Mouse (Mus musculus) embryonic facial prominence, embryonic 15.5 days (tissue): ENCODE data around the gene Pld6. TPM values are rescaled to one million over a fixed set of nuclear protein-coding genes. Genes with fewer than 3 reads are reported as not detected.
A peak's percentile ranks its signal among the peaks of the same experiment; 100 is the strongest.

Experiments used
- ATAC-seq: fragments of 200-750 bp; cut with Nextera tagmentation; 2 replicates; pipeline ENCODE4 v1.8.0; 2017; ENCODE audit warnings: low read depth, moderate TSS enrichment; ENCODE audit not compliant: insufficient number of reproducible peaks, low FRiP score, low TSS enrichment
- H3K27ac ChIP-seq: fragments of 300-500 bp; sonication (generic); replicated peaks from 2 replicates; pipeline ENCODE4 v1.5.1; 2015; ENCODE audit warnings: mild to moderate bottlenecking, inconsistent platforms
- H3K27me3 ChIP-seq: fragments of 300-500 bp; sonication (generic); 2 replicates; pipeline ENCODE4 v1.6.1; 2015; ENCODE audit warnings: inconsistent platforms
- H3K36me3 ChIP-seq: fragments of 300-500 bp; sonication (generic); 2 replicates; pipeline ENCODE4 v1.6.1; 2015; ENCODE audit warnings: mild to moderate bottlenecking, inconsistent platforms
- H3K4me1 ChIP-seq: fragments of 300-500 bp; sonication (generic); 2 replicates; pipeline ENCODE4 v1.6.1; 2015; ENCODE audit warnings: inconsistent platforms
- H3K4me2 ChIP-seq: fragments of 300-500 bp; sonication (generic); replicated peaks from 2 replicates; pipeline ENCODE4 v1.6.1; 2015; ENCODE audit warnings: mild to moderate bottlenecking, inconsistent platforms
- H3K4me3 ChIP-seq: fragments of 300-500 bp; sonication (generic); replicated peaks from 2 replicates; pipeline ENCODE4 v1.5.1; 2015; ENCODE audit warnings: mild to moderate bottlenecking, inconsistent platforms
- H3K9ac ChIP-seq: fragments of 300-500 bp; sonication (generic); 2 replicates; pipeline ENCODE4 v1.6.1; 2015; ENCODE audit warnings: inconsistent platforms
- H3K9me3 ChIP-seq: fragments of 300-500 bp; sonication (generic); replicated peaks from 2 replicates; pipeline ENCODE4 v1.6.1; 2016; ENCODE audit warnings: inconsistent platforms
- WGBS: fragments of 180-500 bp; shearing (Covaris S2); methylation state at CpG from one replicate; pipeline ENCODE4 v1.1.7; 2015; 5-methylcytosine and 5-hydroxymethylcytosine counted together
- polyA plus RNA-seq: library from polyadenylated mRNA; unstranded; fragments of >200 nt; fragmentation: Nextera tagmentation; extraction: Ambion mirVana; gene quantifications from 2 replicates; pipeline ENCODE4 v1.2.1, GENCODE M21; 2015

The Pld6 gene
- polyA plus RNA-seq, 1 experiment from 2014 or later: 3.8 TPM

- H3K27ac ChIP-seq: no peak overlapping the region
- H3K9ac ChIP-seq: no peak overlapping the region
- WGBS: 90% methylated on average over 7 of the region's 7 CpGs
- no peaks in the 10 kb centered on the region for H3K27me3 ChIP-seq
- no peak overlapping the region for H3K4me3 ChIP-seq
- H3K4me2 ChIP-seq: no peak overlapping the region
- H3K4me1 ChIP-seq: no peaks in the 10 kb centered on the region
- ATAC-seq: no peak
- H3K36me3 ChIP-seq: peaks cover 95% of the 10 kb centered on the region
- H3K9me3 ChIP-seq: no peaks in the 10 kb centered on the region
These were observed 16.7 kb downstream of the Pld6 start for GRCm38 (mm10) chr11:59770753-59771152.

GRCm38 (mm10) chr11:59769738-59770137, 17.7 kb downstream of the Pld6 start:
- peaks cover 95% of the 10 kb centered on the region for H3K36me3 ChIP-seq
- no peaks in the 10 kb centered on the region for H3K27me3 ChIP-seq
- H3K9ac ChIP-seq: no peak overlapping the region
- no peak overlapping the region for H3K4me3 ChIP-seq
- WGBS: 87% methylated on average over 6 of the region's 6 CpGs
- no peaks in the 10 kb centered on the region for H3K4me1 ChIP-seq
- H3K9me3 ChIP-seq: no peaks in the 10 kb centered on the region
- ATAC-seq: no peak
- no peak overlapping the region for H3K27ac ChIP-seq
- H3K4me2 ChIP-seq: no peak overlapping the region

DNA sequence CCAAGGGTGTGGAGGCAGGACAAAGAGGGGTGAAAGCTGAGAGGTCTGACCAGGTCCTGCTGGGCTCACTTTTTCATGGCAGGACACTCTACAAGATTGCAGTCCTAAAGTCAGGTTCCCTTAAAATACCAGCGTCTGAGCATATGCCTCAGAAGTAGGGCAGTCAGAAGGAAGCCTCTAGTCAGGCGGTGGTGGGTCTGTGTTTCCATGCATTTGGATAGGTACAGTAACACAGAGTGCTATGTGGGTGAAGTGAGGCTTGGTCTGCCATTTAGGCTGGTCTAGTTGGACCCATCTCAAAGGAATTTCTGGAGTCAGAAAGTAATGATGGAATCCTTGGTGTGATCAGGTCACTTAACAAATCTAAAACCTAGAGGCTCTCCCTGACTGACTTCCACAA, 18.1 kb downstream of the Pld6 start:
- Histone ChIP-seq H3K4me2 (no peak overlapping the region), H3K4me3 (no peak overlapping the region), H3K9ac (no peak overlapping the region), H3K27me3 (no peaks in the 10 kb centered on the region), H3K4me1 (no peaks in the 10 kb centered on the region), H3K27ac (no peak overlapping the region), H3K9me3 (no peaks in the 10 kb centered on the region), H3K36me3 (peaks cover 95% of the 10 kb centered on the region)
- ATAC-seq: no peak
- 92% methylated on average over 2 of the region's 2 CpGs for WGBS

GRCm38 (mm10) chr11:59760796-59761195, 26.6 kb downstream of the Pld6 start:
- Histone ChIP-seq H3K9ac (no peak overlapping the region), H3K27me3 (no peaks in the 10 kb centered on the region), H3K36me3 (peaks cover 93% of the 10 kb centered on the region), H3K4me2 (no peak overlapping the region), H3K4me1 (peaks cover 14% of the 10 kb centered on the region), H3K27ac (no peak overlapping the region), H3K9me3 (no peaks in the 10 kb centered on the region), H3K4me3 (no peak overlapping the region)
- 90% methylated on average over 6 of the region's 6 CpGs for WGBS
- ATAC-seq: no peak

GRCm38 (mm10) chr11:59759626-59760025, 27.8 kb downstream of the Pld6 start:
- H3K36me3 ChIP-seq: peaks cover 93% of the 10 kb centered on the region

DNA sequence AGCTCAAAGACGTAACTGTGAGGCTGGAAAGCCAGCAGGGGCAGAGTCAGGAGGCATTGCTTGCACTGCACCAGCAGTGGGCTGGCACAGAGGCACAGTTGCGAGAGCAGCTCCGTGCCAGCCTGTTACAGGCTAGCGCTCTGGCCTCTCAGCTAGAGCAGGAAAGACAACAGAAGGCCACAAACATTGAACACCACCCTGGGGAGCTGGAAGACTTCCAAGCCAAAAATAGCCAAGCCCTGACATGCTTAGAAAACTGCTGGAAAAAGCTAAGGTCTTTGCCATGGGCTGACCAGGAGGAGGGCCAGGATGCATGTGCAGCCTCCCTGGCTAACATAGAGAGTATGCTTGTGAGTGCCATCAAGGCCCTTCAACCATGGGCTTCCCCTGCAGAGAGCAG, 28.3 kb downstream of the Pld6 start:
- Histone ChIP-seq H3K27ac (peak overlapping the region; percentile 60; the same call in 1 of the 2 replicates), H3K36me3 (peaks cover 92% of the 10 kb centered on the region)
- ATAC-seq: peak; percentile 47; the same call in 1 of the 2 replicates

More at GRCm38 (mm10) chr11:59759626-59760025, 27.8 kb downstream of the Pld6 start:
- WGBS: 89% methylated on average over 2 of the region's 2 CpGs
- peaks cover 14% of the 10 kb centered on the region for H3K4me1 ChIP-seq
- no peak for ATAC-seq
- H3K4me2 ChIP-seq: no peak overlapping the region
- no peaks in the 10 kb centered on the region for H3K27me3 ChIP-seq
- H3K9ac ChIP-seq: no peak overlapping the region
- no peaks in the 10 kb centered on the region for H3K9me3 ChIP-seq
- no peak overlapping the region for H3K4me3 ChIP-seq
- peak overlapping the region; percentile 60; the same call in 1 of the 2 replicates for H3K27ac ChIP-seq

GRCm38 (mm10) chr11:59758191-59758985, 29.1 kb downstream of the Pld6 start:
- ATAC-seq: no peak
- Histone ChIP-seq H3K9me3 (no peaks in the 10 kb centered on the region), H3K4me1 (peaks cover 14% of the 10 kb centered on the region), H3K27me3 (no peaks in the 10 kb centered on the region), H3K27ac (no peak overlapping the region), H3K4me3 (no peak overlapping the region), H3K36me3 (peaks cover 92% of the 10 kb centered on the region), H3K4me2 (no peak overlapping the region), H3K9ac (no peak overlapping the region)
- 83% methylated on average over 9 of the region's 9 CpGs for WGBS

More for the DNA sequence above, 28.3 kb downstream of the Pld6 start:
- H3K9me3 ChIP-seq: no peaks in the 10 kb centered on the region
- H3K27me3 ChIP-seq: no peaks in the 10 kb centered on the region
- WGBS: 64% methylated on average over 4 of the region's 4 CpGs
- peaks cover 14% of the 10 kb centered on the region for H3K4me1 ChIP-seq
- H3K9ac ChIP-seq: no peak overlapping the region
- H3K4me2 ChIP-seq: no peak overlapping the region
- H3K4me3 ChIP-seq: no peak overlapping the region

- Histone ChIP-seq H3K9ac (no peak overlapping the region), H3K27ac (no peak overlapping the region), H3K4me1 (peaks cover 14% of the 10 kb centered on the region), H3K4me2 (no peak overlapping the region), H3K27me3 (no peaks in the 10 kb centered on the region), H3K36me3 (peaks cover 96% of the 10 kb centered on the region), H3K4me3 (no peak overlapping the region), H3K9me3 (no peaks in the 10 kb centered on the region)
- 81% methylated on average over 4 of the region's 4 CpGs for WGBS
- no peak for ATAC-seq
These were observed 31.1 kb downstream of the Pld6 start for GRCm38 (mm10) chr11:59756351-59756750.

- Histone ChIP-seq H3K36me3 (peaks cover 93% of the 10 kb centered on the region), H3K4me3 (no peak overlapping the region), H3K27me3 (no peaks in the 10 kb centered on the region), H3K27ac (no peak overlapping the region), H3K4me2 (no peak overlapping the region), H3K4me1 (peaks cover 13% of the 10 kb centered on the region), H3K9ac (no peak overlapping the region), H3K9me3 (no peaks in the 10 kb centered on the region)
- WGBS: 92% methylated on average over 6 of the region's 6 CpGs
- no peak for ATAC-seq
These were observed 32.9 kb downstream of the Pld6 start for GRCm38 (mm10) chr11:59754504-59754903.

DNA sequence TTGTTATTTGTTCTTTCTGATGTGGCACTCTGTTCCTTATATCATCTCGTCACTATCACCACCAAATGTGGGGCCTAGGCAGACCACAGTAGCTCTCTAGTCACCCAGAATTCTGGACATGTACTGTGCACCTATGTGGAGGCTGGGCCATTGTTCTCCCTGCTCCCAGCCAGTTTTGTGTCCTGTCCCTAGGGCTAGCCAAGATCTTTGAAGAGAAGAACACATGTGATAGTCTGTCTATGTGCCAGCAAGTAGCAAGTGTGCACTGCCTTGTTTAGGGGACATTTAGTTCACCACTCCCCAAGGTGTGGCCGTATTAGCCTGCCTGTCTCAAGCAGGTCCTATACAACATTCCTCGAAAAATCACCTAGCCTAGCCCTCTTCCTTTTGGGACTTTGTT, 38.4 kb downstream of the Pld6 start:
- H3K9me3 ChIP-seq: no peaks in the 10 kb centered on the region
- ATAC-seq: no peak
- H3K36me3 ChIP-seq: peaks cover 67% of the 10 kb centered on the region
- H3K27ac ChIP-seq: no peak overlapping the region
- 88% methylated on average over 3 of the region's 3 CpGs for WGBS
- no peak overlapping the region for H3K4me3 ChIP-seq
- H3K9ac ChIP-seq: no peak overlapping the region
- no peaks in the 10 kb centered on the region for H3K4me1 ChIP-seq
- H3K27me3 ChIP-seq: no peaks in the 10 kb centered on the region
- no peak overlapping the region for H3K4me2 ChIP-seq

DNA sequence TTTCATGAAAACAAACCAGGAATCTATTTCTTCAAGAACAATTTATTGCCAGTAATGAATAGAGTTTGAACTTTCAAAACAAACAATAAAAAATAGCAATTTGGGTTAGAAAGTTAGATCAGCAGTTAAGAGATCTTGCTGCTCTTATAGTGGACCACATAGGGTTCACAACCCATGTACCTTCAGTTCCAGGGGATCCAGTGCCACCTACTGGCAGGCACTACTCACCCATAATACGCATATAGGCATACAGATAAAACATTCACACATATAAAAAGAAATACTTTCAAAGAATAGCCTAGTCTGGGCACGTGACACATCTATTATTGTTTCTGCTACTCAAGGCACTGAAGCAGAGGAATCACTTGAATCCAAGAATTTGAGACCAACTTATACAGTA, 40.8 kb downstream of the Pld6 start:
- no peak overlapping the region for H3K4me2 ChIP-seq
- no peaks in the 10 kb centered on the region for H3K4me1 ChIP-seq
- H3K36me3 ChIP-seq: peaks cover 67% of the 10 kb centered on the region
- 89% methylated on average over 2 of the region's 2 CpGs for WGBS
- ATAC-seq: no peak
- no peak overlapping the region for H3K4me3 ChIP-seq
- H3K9me3 ChIP-seq: no peaks in the 10 kb centered on the region
- no peak overlapping the region for H3K9ac ChIP-seq
- no peak overlapping the region for H3K27ac ChIP-seq
- H3K27me3 ChIP-seq: no peaks in the 10 kb centered on the region

DNA sequence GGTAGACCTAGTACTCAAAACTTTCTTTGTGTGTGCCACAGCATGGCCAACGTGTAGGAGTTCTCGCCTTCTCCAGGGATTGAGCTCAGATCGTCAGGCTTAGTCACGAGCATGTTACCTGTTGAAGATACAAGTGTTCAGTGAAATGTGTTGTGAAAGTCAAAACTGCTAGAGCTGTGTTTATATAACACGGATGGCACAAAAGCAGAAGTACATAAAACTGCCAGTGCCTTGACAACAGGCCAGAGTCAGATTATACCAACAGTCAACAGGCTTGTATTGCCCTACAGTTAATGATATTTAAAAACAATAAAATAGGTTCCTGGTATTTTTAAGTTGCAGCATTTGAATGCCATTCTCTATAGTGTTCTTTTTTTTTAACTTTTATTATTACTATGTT, 41.6 kb downstream of the Pld6 start:
- H3K4me3 ChIP-seq: no peak overlapping the region
- WGBS: 90% methylated on average over 5 of the region's 5 CpGs
- H3K4me1 ChIP-seq: no peaks in the 10 kb centered on the region
- no peaks in the 10 kb centered on the region for H3K27me3 ChIP-seq
- H3K36me3 ChIP-seq: peaks cover 68% of the 10 kb centered on the region
- H3K4me2 ChIP-seq: no peak overlapping the region
- H3K9me3 ChIP-seq: no peaks in the 10 kb centered on the region
- no peak overlapping the region for H3K9ac ChIP-seq
- ATAC-seq: no peak
- H3K27ac ChIP-seq: no peak overlapping the region
